Mouse (Mus musculus) C2C12 (cell line): ENCODE measurements around the gene Patj.

Experiments
- CTCF ChIP-seq: IDR thresholded peaks from one replicate; pipeline ENCODE4 v1.5.1; 2011; ENCODE audit not compliant: control insufficient read depth, insufficient read depth, insufficient read length
- USF1 ChIP-seq: IDR thresholded peaks from one replicate; pipeline ENCODE4 v1.6.1; 2011; ENCODE audit warnings: low read depth, mild to moderate bottlenecking, control low read depth, moderate library complexity

- no peak for TF ChIP-seq USF1
- TF ChIP-seq CTCF, result no peak
These were observed 207.5 kb downstream of the Patj start for GRCm38 (mm10) chr4:98603131-98603530.
